Comparison of ENCODE assay signal across 21 mouse cellular contexts in the genomic region with DNA sequence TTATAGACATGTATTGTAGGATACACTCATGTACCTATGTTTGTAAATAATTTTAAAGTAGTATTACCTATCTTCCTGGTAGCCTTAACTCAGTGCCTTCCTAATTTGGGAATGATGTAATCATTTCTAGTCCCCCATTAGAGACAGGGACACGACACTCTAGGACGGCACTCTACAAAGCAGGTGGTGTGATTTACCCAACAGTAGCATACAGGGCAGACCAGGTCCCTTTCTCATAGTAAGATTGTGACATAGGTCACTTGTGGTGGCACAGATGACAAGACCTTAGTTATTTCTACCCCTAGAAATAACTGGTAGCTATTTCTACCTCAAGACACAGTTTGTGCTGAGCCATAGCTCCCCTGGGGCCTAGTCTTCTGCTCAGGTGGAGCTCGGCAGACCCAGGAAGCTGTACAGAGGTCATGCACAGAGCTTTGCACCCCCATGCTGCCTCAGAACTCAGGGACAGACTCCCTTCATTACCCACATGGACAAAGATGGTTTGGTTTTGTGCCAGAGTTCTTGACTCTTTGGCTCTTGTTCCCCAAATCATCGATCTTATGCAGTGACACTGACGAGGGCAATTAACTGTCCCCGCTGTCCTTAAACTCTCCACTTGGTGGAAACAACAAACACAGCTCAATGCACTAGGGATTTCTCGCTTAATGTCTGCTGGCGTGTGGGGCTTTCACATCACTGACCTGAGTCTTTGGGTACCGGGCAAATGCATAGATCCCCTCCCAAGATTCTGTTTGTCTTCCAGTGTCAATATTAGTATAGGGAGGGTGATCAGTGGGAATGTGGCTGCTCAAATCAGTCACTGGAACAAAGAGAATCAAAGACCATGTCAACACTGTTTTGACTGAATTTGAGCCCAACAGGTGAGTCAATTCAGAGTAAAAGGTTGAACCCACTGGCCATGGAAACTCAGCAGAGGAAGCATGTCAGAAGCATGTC.
A peak's percentile ranks its signal among the peaks of the same experiment; 100 is the strongest.
DNase-seq lines count a peak whose midpoint lies in the region; ATAC-seq and TF ChIP-seq lines count a peak whose summit lies in the region.
"Had no signal": no experiment of that assay in that cellular context is flagged by ENCODE, and none has a peak within 500 bp of the region (broad histone marks: within the 10 kb centered on the region; RNA-seq: fewer than 3 reads in every experiment).

No protein-coding gene starts in this region.

- no peak overlapping the region for H3K27ac ChIP-seq in liver, embryonic 13.5 days
- no peak overlapping the region for H3K27ac ChIP-seq in liver, embryonic 16.5 days (ENCODE audit: low read length)
- no peak overlapping the region for H3K27ac ChIP-seq in stomach, embryonic 15.5 days
- no peak overlapping the region for H3K27ac ChIP-seq in lung, postnatal 0 days (ENCODE audit: low read length)
- no peak overlapping the region for H3K27ac ChIP-seq in forebrain, postnatal 0 days (ENCODE audit: low read depth, low read length)
- H3K27ac ChIP-seq: embryonic facial prominence, embryonic 15.5 days; forebrain, embryonic 10.5 days; heart, embryonic 10.5 days; hindbrain, embryonic 12.5 days had no signal

- H3K27me3 ChIP-seq in liver, embryonic 13.5 days = no peaks in the 10 kb centered on the region; the same call in 1 of the 2 replicates
- H3K27me3 ChIP-seq in liver, embryonic 16.5 days (ENCODE audit: control insufficient read depth, insufficient read depth, low read depth, low read length) = no peaks in the 10 kb centered on the region
- H3K27me3 ChIP-seq in stomach, embryonic 15.5 days (replicated peaks) = no peaks in the 10 kb centered on the region
- no peaks in the 10 kb centered on the region for H3K27me3 ChIP-seq in lung, postnatal 0 days (replicated peaks; ENCODE audit: insufficient read depth, low read length)
- H3K27me3 ChIP-seq in forebrain, postnatal 0 days (ENCODE audit: insufficient read depth, low read length) = no peaks in the 10 kb centered on the region
- H3K27me3 ChIP-seq: embryonic facial prominence, embryonic 15.5 days; Patski had no signal

- 58% methylated on average over 9 of the region's 9 CpGs for WGBS in liver, embryonic 13.5 days (ENCODE audit: insufficient replicate concordance)
- WGBS in liver, embryonic 16.5 days (ENCODE audit: insufficient replicate concordance) = 52% methylated on average over 9 of the region's 9 CpGs
- WGBS in stomach, embryonic 15.5 days = 50% methylated on average over 9 of the region's 9 CpGs
- 52% methylated on average over 9 of the region's 9 CpGs for WGBS in lung, postnatal 0 days
- 80% methylated on average over 9 of the region's 9 CpGs for WGBS in forebrain, postnatal 0 days

- H3K9ac ChIP-seq in liver, embryonic 13.5 days = no peak overlapping the region
- no peak overlapping the region for H3K9ac ChIP-seq in liver, embryonic 16.5 days (ENCODE audit: low read depth, low read length)
- no peak overlapping the region for H3K9ac ChIP-seq in stomach, embryonic 15.5 days
- H3K9ac ChIP-seq in lung, postnatal 0 days (replicated peaks; ENCODE audit: low read depth) = no peak overlapping the region
- H3K9ac ChIP-seq in forebrain, postnatal 0 days = no peak overlapping the region
- H3K9ac ChIP-seq: embryonic facial prominence, embryonic 15.5 days; hindbrain, embryonic 12.5 days had no signal

- no peaks in the 10 kb centered on the region for H3K36me3 ChIP-seq in liver, embryonic 13.5 days
- no peaks in the 10 kb centered on the region for H3K36me3 ChIP-seq in liver, embryonic 16.5 days (ENCODE audit: control insufficient read depth, insufficient read depth)
- no peaks in the 10 kb centered on the region for H3K36me3 ChIP-seq in stomach, embryonic 15.5 days
- no peaks in the 10 kb centered on the region for H3K36me3 ChIP-seq in lung, postnatal 0 days (ENCODE audit: insufficient read depth, low read length)
- H3K36me3 ChIP-seq in forebrain, postnatal 0 days (ENCODE audit: insufficient read depth) = no peaks in the 10 kb centered on the region
- H3K36me3 ChIP-seq: embryonic facial prominence, embryonic 15.5 days; forebrain, embryonic 10.5 days; heart, embryonic 10.5 days; hindbrain, embryonic 12.5 days had no signal

- peak; percentile 68 for ATAC-seq in liver, embryonic 13.5 days (ENCODE audit: low read depth)
- ATAC-seq in liver, embryonic 16.5 days (ENCODE audit: low read depth) = peak; percentile 77
- peak; percentile 86 for ATAC-seq in stomach, embryonic 15.5 days (ENCODE audit: insufficient read depth, low FRiP score, low read depth)
- no peak for ATAC-seq in lung, postnatal 0 days
- no peak for ATAC-seq in forebrain, postnatal 0 days
- ATAC-seq: activated CD4-positive, CD25-positive, alpha-beta regulatory T cell, adult 4 months; forebrain, embryonic 14.5 days; Patski had no signal

- no peak for DNase-seq in liver, embryonic 13.5 days
- no peak for DNase-seq in liver
- no peak for DNase-seq in adrenal gland, adult 2 months
- no peak for DNase-seq in lung, postnatal 0 days (ENCODE audit: low spot score)
- DNase-seq in forebrain, postnatal 0 days = no peak
- DNase-seq: adrenal gland, adult 8-10 months; adrenal gland, postnatal 36 days; embryo, embryonic 11 days; gastrocnemius, postnatal 36 days; heart, postnatal 10 days; heart, postnatal 4 days had no signal

- H3K9me3 ChIP-seq in liver, embryonic 13.5 days (replicated peaks) = no peaks in the 10 kb centered on the region
- no peaks in the 10 kb centered on the region for H3K9me3 ChIP-seq in liver, embryonic 16.5 days (replicated peaks; ENCODE audit: control insufficient read depth, low read length)
- H3K9me3 ChIP-seq in stomach, embryonic 15.5 days = no peaks in the 10 kb centered on the region
- H3K9me3 ChIP-seq in lung, postnatal 0 days (ENCODE audit: low read length) = no peaks in the 10 kb centered on the region
- no peaks in the 10 kb centered on the region for H3K9me3 ChIP-seq in forebrain, postnatal 0 days (ENCODE audit: low read length)
- H3K9me3 ChIP-seq: embryonic facial prominence, embryonic 15.5 days; forebrain, embryonic 10.5 days; heart, embryonic 10.5 days; hindbrain, embryonic 12.5 days had no signal

- no peak for TF ChIP-seq CTCF in lung, postnatal 0 days (IDR thresholded peaks at IDR 0.05)
- no peak for TF ChIP-seq CTCF in forebrain, postnatal 0 days (IDR thresholded peaks at IDR 0.05; ENCODE audit: low read depth)

- no peak overlapping the region for H3K4me2 ChIP-seq in liver, embryonic 13.5 days
- no peak overlapping the region for H3K4me2 ChIP-seq in liver, embryonic 16.5 days (ENCODE audit: low read depth, low read length)
- H3K4me2 ChIP-seq in stomach, embryonic 15.5 days = no peak overlapping the region
- H3K4me2 ChIP-seq in lung, postnatal 0 days (replicated peaks; ENCODE audit: low read depth, low read length) = no peak overlapping the region
- H3K4me2 ChIP-seq in forebrain, postnatal 0 days (ENCODE audit: low read depth) = no peak overlapping the region
- H3K4me2 ChIP-seq: embryonic facial prominence, embryonic 15.5 days; hindbrain, embryonic 12.5 days had no signal

- TF ChIP-seq EP300 in lung, postnatal 0 days (IDR thresholded peaks at IDR 0.05) = no peak

- no peak overlapping the region for H3K4me3 ChIP-seq in liver, embryonic 13.5 days (replicated peaks)
- no peak overlapping the region for H3K4me3 ChIP-seq in liver, embryonic 16.5 days (ENCODE audit: low read depth, low read length)
- H3K4me3 ChIP-seq in stomach, embryonic 15.5 days (replicated peaks) = no peak overlapping the region
- H3K4me3 ChIP-seq in lung, postnatal 0 days (ENCODE audit: low read depth, low read length) = no peak overlapping the region
- no peak overlapping the region for H3K4me3 ChIP-seq in forebrain, postnatal 0 days (ENCODE audit: low read depth, low read length)
- H3K4me3 ChIP-seq: embryonic facial prominence, embryonic 15.5 days; erythroblast, embryonic 14.5 days; forebrain, embryonic 10.5 days; heart, embryonic 10.5 days; hindbrain, embryonic 12.5 days had no signal

- H3K4me1 ChIP-seq in liver, embryonic 13.5 days (replicated peaks) = peaks cover 9% of the 10 kb centered on the region; the same call in 1 of the 2 replicates
- no peaks in the 10 kb centered on the region; the same call in 1 of the 2 replicates for H3K4me1 ChIP-seq in liver, embryonic 16.5 days (ENCODE audit: control insufficient read depth, low read depth, low read length)
- H3K4me1 ChIP-seq in stomach, embryonic 15.5 days = no peaks in the 10 kb centered on the region
- H3K4me1 ChIP-seq in lung, postnatal 0 days (ENCODE audit: insufficient read depth, low read depth, low read length) = no peaks in the 10 kb centered on the region
- no peaks in the 10 kb centered on the region for H3K4me1 ChIP-seq in forebrain, postnatal 0 days (ENCODE audit: insufficient read depth)
- H3K4me1 ChIP-seq: embryonic facial prominence, embryonic 15.5 days; heart, embryonic 10.5 days had no signal

Comparison
In these comparisons a context has a peak if more than half of its experiments do, and no peak if none do; other contexts are left out.
1. ATAC-seq: peak in liver, embryonic 13.5 days (single experiment), liver, embryonic 16.5 days (single experiment) and stomach, embryonic 15.5 days (single experiment); none in lung, postnatal 0 days (single experiment) and forebrain, postnatal 0 days (single experiment).